Mouse (Mus musculus) kidney, adult 2 months (tissue): ENCODE results near the gene Fam81a.

Source experiments
- CTCF ChIP-seq: fragments of 200-500 bp; conservative IDR thresholded peaks from 2 replicates; pipeline ENCODE4 v1.5.1; 2011; ENCODE audit warnings: low read depth, mild to moderate bottlenecking, control low read depth, low read length, moderate library complexity, mixed read lengths; ENCODE audit not compliant: insufficient read depth, insufficient read length
- POLR2A ChIP-seq: fragments of 200-500 bp; IDR thresholded peaks from one replicate; pipeline ENCODE4 v1.6.1; 2011; ENCODE audit warnings: low read depth, low read length, control low read depth

GRCm38 (mm10) chr9:70072387-70072786 is 70.0 kb downstream of the Fam81a start:
- TF ChIP-seq POLR2A, result no peak
- no peak for TF ChIP-seq CTCF
